Mouse (Mus musculus): ENCODE data around the gene Ccdc154.

GRCm38 (mm10) chr17:25202401-25202800, 40.1 kb downstream of the Ccdc154 start:
- TF ChIP-seq USF2 (conservative IDR thresholded peaks at IDR 0.05; ENCODE audit: low read depth, low read length) (no peak), CTCF (conservative IDR thresholded peaks at IDR 0.05 in 1 of 2, IDR thresholded peaks at IDR 0.05 in 1 of 2; ENCODE audit: low read depth in 2 of 2, low read length in 2 of 2) (no peak), BHLHE40 (IDR thresholded peaks at IDR 0.05; ENCODE audit: low read depth, low read length) (no peak), POLR2A (IDR thresholded peaks at IDR 0.05; ENCODE audit: low read depth, low read length) (no peak), SIN3A (IDR thresholded peaks at IDR 0.05; ENCODE audit: low read length) (no peak), ZKSCAN1 (IDR thresholded peaks at IDR 0.05; ENCODE audit: borderline replicate concordance, low read depth, low read length) (no peak)

Data from CH12.LX (cell line).